Mouse (Mus musculus) spleen, postnatal 36 days (tissue): ENCODE results near the gene Tas2r140.

ENCODE experiments used
- DNase-seq, 2 experiments: peaks; one replicate each; pipeline ENCODE4 v3.0.0; 2022; ENCODE audit warnings: low spot score in 2 of 2, mixed read lengths in 1 of 2

The Tas2r140 gene

GRCm38 (mm10) chr6:133055716-133056115 lies at the start of gene Tas2r140:
Gene Tas2r140 (minus strand): TSS chr6:133055816.
- no peak for DNase-seq

GRCm38 (mm10) chr6:133104609-133104921 lies 48.9 kb upstream of the Tas2r140 start, which contains the start of gene Smim10l1:
Gene Smim10l1 (plus strand): TSS chr6:133104909.
- DNase-seq = no peak

GRCm38 (mm10) chr6:133102430-133102829 lies 46.8 kb upstream of the Tas2r140 start:
- DNase-seq = no peak

- DNase-seq = no peak
Measured at GRCm38 (mm10) chr6:133092226-133092625, 36.6 kb upstream of the Tas2r140 start.

GRCm38 (mm10) chr6:133037001-133037400 lies 18.6 kb downstream of the Tas2r140 start, which contains the start of gene Tas2r103:
Gene Tas2r103 (minus strand): TSS chr6:133037101.
- DNase-seq = no peak
